Mouse (Mus musculus) yolk sac, embryonic 10.5 days (tissue): ENCODE data around the gene Ifngr2.

Experiments used
- DNase-seq: peaks from one replicate; pipeline ENCODE4 v3.0.0-alpha.2; 2017; ENCODE audit warnings: low spot score

Gene Ifngr2

DNA sequence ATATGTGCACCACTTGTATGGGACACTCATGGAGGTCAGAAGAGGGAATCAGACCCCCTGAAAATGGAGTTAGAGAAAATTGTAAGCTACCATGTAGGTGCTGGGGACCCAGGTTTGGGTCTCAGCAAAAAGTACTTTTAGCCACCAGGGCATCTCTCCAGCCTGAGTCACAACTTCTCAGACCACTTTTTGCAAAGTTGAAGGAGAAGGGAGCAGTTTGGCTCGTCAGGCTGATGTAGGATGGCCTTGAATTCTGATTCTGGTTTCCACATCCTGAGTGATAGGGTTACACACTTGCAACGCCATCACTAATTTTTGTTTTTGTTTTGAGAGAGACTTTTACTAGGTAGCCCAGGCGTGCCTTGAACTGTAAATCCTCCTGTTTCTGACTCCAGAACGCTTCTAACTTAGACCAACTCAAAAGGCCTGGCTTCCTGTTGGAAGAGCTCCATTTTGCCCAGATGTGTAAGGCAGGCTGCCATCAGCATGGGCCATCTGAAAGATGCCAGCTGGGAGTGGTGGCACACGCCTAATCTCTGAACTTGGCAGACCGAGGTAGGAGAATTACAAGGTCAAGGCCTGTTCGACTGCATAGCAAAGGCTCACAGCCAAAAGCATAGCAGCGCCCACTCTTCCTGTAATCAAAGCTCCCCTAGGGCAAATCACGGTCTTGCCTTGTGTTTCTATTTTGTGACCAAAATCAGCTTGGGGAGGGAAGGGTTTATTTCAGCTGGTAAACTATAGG, 62.8 kb downstream of the Ifngr2 start:
- DNase-seq, result no peak

- DNase-seq, result no peak
These were observed 64.4 kb downstream of the Ifngr2 start for GRCm38 (mm10) chr16:91611248-91611647.

DNA sequence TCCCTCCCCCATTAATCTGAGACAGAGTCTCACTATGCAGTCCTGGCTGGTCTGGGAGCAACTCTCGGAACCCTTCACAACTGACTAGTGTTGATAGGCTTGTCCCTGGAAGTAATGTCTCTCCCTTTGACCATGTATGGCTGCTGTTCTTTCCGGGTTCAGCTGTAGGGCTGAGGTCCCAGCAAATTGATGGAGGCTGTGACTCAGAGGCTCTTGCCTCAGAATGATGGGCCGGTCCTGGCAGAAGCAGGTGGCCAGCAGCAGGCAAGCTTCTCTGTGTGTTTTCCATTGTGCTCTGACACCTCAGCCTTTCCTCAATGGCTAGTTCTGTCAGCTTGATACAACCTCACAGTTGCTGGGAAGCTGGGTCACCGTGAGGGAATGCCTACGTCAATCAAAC, 65.7 kb downstream of the Ifngr2 start:
- DNase-seq, result no peak

DNA sequence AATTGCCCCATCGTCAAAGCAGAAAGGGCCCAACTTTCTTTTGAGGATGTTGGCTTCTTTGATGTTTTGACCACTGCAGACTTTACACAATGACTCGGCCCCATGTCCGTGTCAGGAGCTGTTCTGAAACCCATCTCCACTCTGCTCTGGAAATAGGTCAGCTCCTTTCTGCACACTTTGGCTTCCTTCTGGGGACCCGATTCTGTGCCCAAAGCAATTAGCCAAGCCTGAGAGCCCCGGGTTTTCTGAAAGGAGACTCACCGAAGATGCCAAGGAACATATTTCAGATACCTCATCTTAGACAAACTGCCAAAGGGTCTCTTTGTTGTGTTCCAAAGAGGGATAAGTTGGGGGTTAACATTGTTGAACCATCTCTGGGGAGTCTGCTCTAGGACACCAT, 67.7 kb downstream of the Ifngr2 start:
- no peak for DNase-seq
